Mouse (Mus musculus): ENCODE data around the gene Cnot11. TPM values are rescaled to one million over a fixed set of nuclear protein-coding genes. Genes with fewer than 3 reads are reported as not detected.

Gene Cnot11
- polyA plus RNA-seq, 1 experiment from 2014 or later, result 10.0 TPM

DNA sequence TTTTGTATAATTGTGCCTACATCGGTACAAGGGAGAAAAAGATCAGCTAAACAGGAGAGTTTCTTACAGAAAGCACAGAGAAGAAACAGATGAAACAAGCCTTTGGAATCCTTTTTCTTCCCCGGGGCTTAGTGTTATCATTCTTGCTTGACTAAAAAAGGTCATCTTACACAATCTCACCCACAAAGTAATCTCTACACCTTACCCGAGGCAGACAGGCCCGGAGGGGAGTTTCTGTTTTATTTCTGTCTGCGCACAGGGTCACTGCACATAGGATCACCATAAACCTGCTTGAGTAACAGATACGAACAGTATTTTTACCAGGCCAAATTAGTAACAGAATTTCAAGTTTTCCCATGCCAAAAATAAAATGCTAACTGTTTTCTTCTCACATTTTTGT is 36.9 kb downstream of the Cnot11 start:
- Histone ChIP-seq H3K9ac (replicated peaks; ENCODE audit: low read depth) (no peak overlapping the region), H3K4me2 (replicated peaks; ENCODE audit: low read depth, low read length) (no peak overlapping the region), H3K36me3 (ENCODE audit: insufficient read depth, low read length) (no peaks in the 10 kb centered on the region), H3K27ac (ENCODE audit: low read length) (no peak overlapping the region), H3K9me3 (ENCODE audit: low read length) (no peaks in the 10 kb centered on the region), H3K4me3 (ENCODE audit: low read depth, low read length) (no peak overlapping the region), H3K4me1 (ENCODE audit: insufficient read depth, low read depth, low read length) (peaks cover 9% of the 10 kb centered on the region; the same call in 1 of the 2 replicates), H3K27me3 (replicated peaks; ENCODE audit: insufficient read depth, low read length) (no peaks in the 10 kb centered on the region)
- ATAC-seq, result no peak
- no peak for DNase-seq (ENCODE audit: low spot score)
- WGBS, result 53% methylated on average over 6 of the region's 6 CpGs
- TF ChIP-seq EP300 (IDR thresholded peaks at IDR 0.05) (no peak), CTCF (IDR thresholded peaks at IDR 0.05) (no peak)

DNA sequence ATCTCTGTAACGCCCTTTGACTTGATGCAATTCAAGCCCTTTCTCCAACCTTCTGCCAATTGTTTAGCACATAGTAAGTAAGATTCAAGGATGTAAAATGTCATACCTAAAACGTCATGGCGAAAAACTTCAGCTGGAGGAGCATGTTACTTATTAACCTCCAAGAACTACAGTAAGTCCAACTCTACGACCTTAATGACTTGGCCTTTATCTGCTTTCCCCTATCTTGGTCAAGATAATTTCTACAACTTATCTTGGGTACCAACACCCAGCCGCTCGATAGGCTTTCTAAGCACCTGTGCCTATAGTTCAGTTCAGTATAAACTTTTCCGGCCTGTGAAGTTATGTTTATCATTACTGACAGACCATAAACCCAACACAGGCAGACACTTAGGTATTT is 39.1 kb downstream of the Cnot11 start:
- Histone ChIP-seq H3K9ac (replicated peaks; ENCODE audit: low read depth) (no peak overlapping the region), H3K4me2 (replicated peaks; ENCODE audit: low read depth, low read length) (no peak overlapping the region), H3K4me1 (ENCODE audit: insufficient read depth, low read depth, low read length) (peaks cover 9% of the 10 kb centered on the region; the same call in 1 of the 2 replicates), H3K9me3 (ENCODE audit: low read length) (no peaks in the 10 kb centered on the region), H3K4me3 (ENCODE audit: low read depth, low read length) (no peak overlapping the region), H3K27me3 (replicated peaks; ENCODE audit: insufficient read depth, low read length) (no peaks in the 10 kb centered on the region), H3K36me3 (ENCODE audit: insufficient read depth, low read length) (no peaks in the 10 kb centered on the region), H3K27ac (ENCODE audit: low read length) (no peak overlapping the region)
- ATAC-seq, result no peak
- peak; percentile 39 for DNase-seq (ENCODE audit: low spot score)
- TF ChIP-seq EP300 (IDR thresholded peaks at IDR 0.05), result no peak
- TF ChIP-seq CTCF (IDR thresholded peaks at IDR 0.05), result no peak
- WGBS, result 48% methylated on average over 7 of the region's 7 CpGs

DNA sequence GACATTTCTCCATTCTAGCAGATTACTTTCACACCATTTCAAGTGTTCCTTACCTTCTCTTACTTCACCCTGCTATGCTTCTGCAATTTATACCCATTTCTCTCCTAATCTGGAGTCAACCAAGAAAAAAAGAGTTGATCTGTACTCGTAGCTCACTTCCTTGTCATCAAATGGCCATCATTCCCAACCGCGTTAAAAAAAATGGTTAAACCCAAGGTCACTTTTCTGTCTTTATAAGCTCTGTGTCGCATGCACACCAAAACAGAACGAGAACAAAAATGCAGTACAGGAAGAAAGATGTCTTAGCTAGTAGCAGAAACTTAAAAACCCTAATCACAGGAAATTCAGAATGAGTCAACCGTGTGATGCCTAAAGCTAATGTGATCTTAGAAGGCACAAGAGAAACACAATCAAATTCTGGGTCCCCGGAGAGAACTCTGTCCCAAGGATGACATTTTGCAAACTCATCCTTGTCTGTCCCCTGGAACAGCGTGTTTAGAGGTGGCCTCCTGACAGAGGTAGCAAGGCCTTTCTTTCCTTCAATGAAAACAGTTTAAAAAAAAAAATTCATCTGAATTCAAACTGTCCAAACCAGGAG is 41.1 kb downstream of the Cnot11 start:
- peak overlapping the region; percentile 97 for H3K27ac ChIP-seq (ENCODE audit: low read length)
- no peaks in the 10 kb centered on the region for H3K36me3 ChIP-seq (ENCODE audit: insufficient read depth, low read length)
- H3K27me3 ChIP-seq (replicated peaks; ENCODE audit: insufficient read depth, low read length), result no peaks in the 10 kb centered on the region
- H3K9me3 ChIP-seq (ENCODE audit: low read length), result no peaks in the 10 kb centered on the region
- DNase-seq (ENCODE audit: low spot score), result peak; percentile 10
- TF ChIP-seq CTCF (IDR thresholded peaks at IDR 0.05), result no peak
- TF ChIP-seq EP300 (IDR thresholded peaks at IDR 0.05), result no peak
- WGBS, result 8% methylated on average over 8 of the region's 8 CpGs
- no peak for ATAC-seq
- H3K9ac ChIP-seq (replicated peaks; ENCODE audit: low read depth), result peak overlapping the region; percentile 88; the same call in 1 of the 2 replicates
- peaks cover 9% of the 10 kb centered on the region; the same call in 1 of the 2 replicates for H3K4me1 ChIP-seq (ENCODE audit: insufficient read depth, low read depth, low read length)
- peak overlapping the region; percentile 90 for H3K4me3 ChIP-seq (ENCODE audit: low read depth, low read length)
- peak overlapping the region; percentile 90 for H3K4me2 ChIP-seq (replicated peaks; ENCODE audit: low read depth, low read length)

DNA sequence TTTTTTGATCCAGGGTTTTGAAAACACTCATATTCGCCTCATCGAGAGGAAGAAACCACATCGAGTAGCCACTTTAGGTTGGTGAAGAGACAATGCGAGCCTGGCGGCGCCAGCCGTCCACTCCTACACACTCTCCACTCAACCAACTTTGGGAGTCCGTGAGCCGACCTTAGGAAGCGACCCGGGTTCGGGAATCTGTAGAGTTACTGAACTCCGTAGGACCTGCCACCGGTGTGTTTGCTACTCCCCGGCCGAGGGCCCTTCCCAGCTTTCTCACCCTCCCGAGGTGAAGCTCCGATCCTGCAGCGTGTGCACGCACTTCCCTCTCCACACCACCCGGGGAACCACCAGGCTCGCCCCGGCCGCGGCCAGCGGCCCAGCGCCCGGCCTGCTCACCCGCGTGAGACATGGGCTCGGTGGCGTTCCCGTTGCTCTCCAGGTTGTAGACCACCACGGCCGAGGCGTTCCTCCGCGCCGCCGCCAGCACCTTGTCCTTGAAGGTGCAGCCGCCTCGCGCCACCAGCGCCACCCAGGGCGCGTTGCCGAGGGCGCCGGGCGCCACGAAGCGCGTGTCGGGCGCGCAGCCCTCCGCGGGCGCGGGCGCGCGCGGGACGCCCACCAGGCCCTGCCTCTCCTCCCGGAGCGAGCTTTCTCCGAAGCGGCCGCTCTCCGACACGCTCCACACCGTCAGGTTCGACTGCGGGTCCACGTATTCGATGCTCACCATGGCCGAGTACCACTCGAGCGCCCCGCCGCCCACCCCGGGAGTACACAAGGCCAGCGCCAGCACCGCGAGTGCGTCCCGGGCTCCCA is 41.8 kb downstream of the Cnot11 start:
- peak overlapping the region; percentile 97 for H3K27ac ChIP-seq (ENCODE audit: low read length)
- H3K27me3 ChIP-seq (replicated peaks; ENCODE audit: insufficient read depth, low read length), result no peaks in the 10 kb centered on the region
- H3K4me2 ChIP-seq (replicated peaks; ENCODE audit: low read depth, low read length), result peak overlapping the region; percentile 90
- peaks cover 9% of the 10 kb centered on the region; the same call in 1 of the 2 replicates for H3K4me1 ChIP-seq (ENCODE audit: insufficient read depth, low read depth, low read length)
- H3K36me3 ChIP-seq (ENCODE audit: insufficient read depth, low read length), result no peaks in the 10 kb centered on the region
- peak overlapping the region; percentile 90 for H3K4me3 ChIP-seq (ENCODE audit: low read depth, low read length)
- TF ChIP-seq CTCF (IDR thresholded peaks at IDR 0.05) (peak; percentile 32; the same call in 1 of the 2 replicates), EP300 (IDR thresholded peaks at IDR 0.05) (no peak)
- WGBS, result 3% methylated on average over 59 of the region's 88 CpGs
- ATAC-seq (peak; percentile 56), DNase-seq (ENCODE audit: low spot score) (peak; percentile 74)
- H3K9me3 ChIP-seq (ENCODE audit: low read length), result no peaks in the 10 kb centered on the region
- peak overlapping the region; percentile 88 for H3K9ac ChIP-seq (replicated peaks; ENCODE audit: low read depth)

DNA sequence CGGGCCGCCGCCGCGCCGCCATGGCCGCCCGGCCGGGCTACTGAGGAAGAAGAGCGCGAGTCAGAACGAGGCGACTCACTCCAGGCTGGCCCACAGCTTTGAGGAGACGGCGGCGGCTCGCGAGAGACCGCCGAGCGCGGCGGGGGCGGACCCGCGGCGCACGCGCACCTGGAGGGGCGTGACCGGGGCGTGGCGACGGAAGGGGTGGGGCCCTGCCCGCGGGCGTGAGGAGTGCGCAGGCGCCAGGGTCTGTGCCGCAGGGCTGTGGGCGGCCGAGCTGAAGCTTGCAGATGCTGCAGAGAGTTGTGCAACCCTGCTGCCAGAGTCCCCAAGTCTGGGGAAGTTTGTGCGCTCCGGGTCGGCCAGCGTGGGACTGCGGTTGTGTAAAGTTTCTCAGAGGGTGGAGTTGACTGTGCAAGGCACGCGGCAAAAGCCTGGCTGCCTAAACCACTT is 42.5 kb downstream of the Cnot11 start, which contains the start of gene Rnf149:
Gene Rnf149, minus strand, starts transcription at position 153 of the 453 bp plus-strand sequence.
- Histone ChIP-seq H3K4me1 (ENCODE audit: insufficient read depth, low read depth, low read length) (peaks cover 9% of the 10 kb centered on the region; the same call in 1 of the 2 replicates), H3K4me3 (ENCODE audit: low read depth, low read length) (peak within 1 kb of the TSS; percentile 90), H3K9ac (replicated peaks; ENCODE audit: low read depth) (peak within 1 kb of the TSS; percentile 88), H3K27ac (ENCODE audit: low read length) (peak within 1 kb of the TSS; percentile 97), H3K4me2 (replicated peaks; ENCODE audit: low read depth, low read length) (peak within 1 kb of the TSS; percentile 90), H3K27me3 (replicated peaks; ENCODE audit: insufficient read depth, low read length) (no peaks in the 10 kb centered on the region), H3K9me3 (ENCODE audit: low read length) (no peaks in the 10 kb centered on the region), H3K36me3 (ENCODE audit: insufficient read depth, low read length) (no peaks in the 10 kb centered on the region)
- TF ChIP-seq CTCF (IDR thresholded peaks at IDR 0.05), result no peak
- peak; percentile 33; the same call in 1 of the 2 replicates for TF ChIP-seq EP300 (IDR thresholded peaks at IDR 0.05)
- WGBS, result 4% methylated on average over 49 of the region's 49 CpGs
- DNase-seq (ENCODE audit: low spot score) (peak; percentile 98), ATAC-seq (peak; percentile 97)

DNA sequence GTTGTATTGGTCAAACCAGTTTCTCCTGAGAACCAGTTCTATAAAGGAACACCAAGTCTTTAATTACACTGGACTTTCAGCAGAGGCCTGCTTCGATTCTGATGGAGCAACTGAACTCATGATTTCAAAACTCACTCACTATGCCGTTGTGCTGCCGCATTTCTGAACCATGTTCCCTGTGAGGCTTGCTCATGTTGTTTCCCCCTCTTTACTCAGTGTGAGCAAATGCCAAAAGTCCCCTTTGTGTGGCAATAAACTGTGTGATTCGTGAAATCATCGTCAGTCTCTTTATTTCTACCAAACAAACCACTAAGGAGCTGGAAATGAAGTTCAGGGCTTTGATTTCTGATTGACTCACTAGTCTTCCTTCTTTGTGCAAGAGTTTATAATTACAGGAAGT is 43.7 kb downstream of the Cnot11 start:
- DNase-seq (ENCODE audit: low spot score) (peak; percentile 82), ATAC-seq (no peak)
- TF ChIP-seq EP300 (IDR thresholded peaks at IDR 0.05), result no peak
- no peak for TF ChIP-seq CTCF (IDR thresholded peaks at IDR 0.05)
- Histone ChIP-seq H3K27ac (ENCODE audit: low read length) (peak overlapping the region; percentile 97), H3K4me3 (ENCODE audit: low read depth, low read length) (no peak overlapping the region), H3K4me2 (replicated peaks; ENCODE audit: low read depth, low read length) (no peak overlapping the region), H3K9me3 (ENCODE audit: low read length) (no peaks in the 10 kb centered on the region), H3K4me1 (ENCODE audit: insufficient read depth, low read depth, low read length) (peaks cover 9% of the 10 kb centered on the region; the same call in 1 of the 2 replicates), H3K9ac (replicated peaks; ENCODE audit: low read depth) (no peak overlapping the region), H3K27me3 (replicated peaks; ENCODE audit: insufficient read depth, low read length) (no peaks in the 10 kb centered on the region), H3K36me3 (ENCODE audit: insufficient read depth, low read length) (no peaks in the 10 kb centered on the region)
- WGBS, result 58% methylated on average over 5 of the region's 5 CpGs

Measured in lung, postnatal 0 days (tissue).